Mouse (Mus musculus) limb, embryonic 10.5 days (tissue): ENCODE results near the gene Zfpm1. TPM values are rescaled to one million over a fixed set of nuclear protein-coding genes. Genes with fewer than 3 reads are reported as not detected.
A peak's percentile ranks its signal among the peaks of the same experiment; 100 is the strongest.

Source experiments
- DNase-seq: peaks from one replicate; pipeline ENCODE4 v3.0.0-alpha.2; 2017; ENCODE audit warnings: low spot score
- H3K27ac ChIP-seq: fragments of 300-500 bp; sonication (generic); 2 replicates; pipeline ENCODE4 v1.5.1; 2016; ENCODE audit warnings: mild to moderate bottlenecking
- H3K27me3 ChIP-seq: fragments of 300-500 bp; sonication (generic); 2 replicates; pipeline ENCODE4 v1.6.1; 2016; ENCODE audit warnings: low read depth, mild to moderate bottlenecking; ENCODE audit not compliant: poor library complexity, severe bottlenecking
- H3K36me3 ChIP-seq: fragments of 300-500 bp; sonication (generic); 2 replicates; pipeline ENCODE4 v1.6.1; 2016; ENCODE audit warnings: mild to moderate bottlenecking, moderate library complexity
- H3K4me1 ChIP-seq: fragments of 300-500 bp; sonication (generic); 2 replicates; pipeline ENCODE4 v1.6.1; 2016
- H3K4me3 ChIP-seq: fragments of 300-500 bp; sonication (generic); 2 replicates; pipeline ENCODE4 v1.5.1; 2016; ENCODE audit warnings: mild to moderate bottlenecking, moderate library complexity
- H3K9me3 ChIP-seq: fragments of 300-500 bp; sonication (generic); replicated peaks from 2 replicates; pipeline ENCODE4 v1.6.1; 2016; ENCODE audit warnings: mild to moderate bottlenecking
- WGBS: fragments of 180-500 bp; shearing (Covaris S2); methylation state at CpG from one replicate; pipeline ENCODE4 v1.1.7; 2016; 5-methylcytosine and 5-hydroxymethylcytosine counted together
- polyA plus RNA-seq: library from polyadenylated mRNA; unstranded; fragments of >200 nt; fragmentation: Nextera tagmentation; extraction: Ambion mirVana; gene quantifications from 2 replicates; pipeline ENCODE4 v1.2.1, GENCODE M21; 2016

The Zfpm1 gene
- polyA plus RNA-seq = 1.3 and 1.5 TPM in 2 replicates

- Histone ChIP-seq H3K27me3 (peaks cover 50% of the 10 kb centered on the region), H3K4me3 (peak within 1 kb of the TSS; percentile 70), H3K36me3 (no peaks in the 10 kb centered on the region), H3K27ac (peak within 1 kb of the TSS; percentile 90), H3K4me1 (peaks cover 69% of the 10 kb centered on the region), H3K9me3 (no peaks in the 10 kb centered on the region)
- 8% methylated on average over 60 of the region's 60 CpGs for WGBS
- no peak for DNase-seq
Measured at GRCm38 (mm10) chr8:122282035-122282358, at the start of gene Zfpm1. Gene Zfpm1, plus strand, starts transcription at chr8:122282141.

GRCm38 (mm10) chr8:122234055-122234454 is 47.9 kb upstream of the Zfpm1 start:
- Histone ChIP-seq H3K27ac (no peak overlapping the region), H3K9me3 (no peaks in the 10 kb centered on the region), H3K36me3 (no peaks in the 10 kb centered on the region), H3K4me1 (peaks cover 26% of the 10 kb centered on the region), H3K4me3 (no peak overlapping the region), H3K27me3 (peaks cover 54% of the 10 kb centered on the region)
- peak; percentile 53 for DNase-seq
- WGBS = 45% methylated on average over 11 of the region's 11 CpGs

- Histone ChIP-seq H3K4me3 (no peak overlapping the region), H3K36me3 (no peaks in the 10 kb centered on the region), H3K4me1 (peaks cover 10% of the 10 kb centered on the region; the same call in 1 of the 2 replicates), H3K9me3 (no peaks in the 10 kb centered on the region), H3K27ac (no peak overlapping the region), H3K27me3 (peaks cover 29% of the 10 kb centered on the region)
- WGBS = 91% methylated on average over 3 of the region's 3 CpGs
- DNase-seq = no peak
Measured at GRCm38 (mm10) chr8:122236521-122236920, 45.4 kb upstream of the Zfpm1 start.

- no peak overlapping the region for H3K27ac ChIP-seq
- DNase-seq = no peak
- no peaks in the 10 kb centered on the region for H3K36me3 ChIP-seq
- H3K27me3 ChIP-seq = peaks cover 12% of the 10 kb centered on the region
- no peak overlapping the region for H3K4me3 ChIP-seq
- H3K4me1 ChIP-seq = peaks cover 10% of the 10 kb centered on the region; the same call in 1 of the 2 replicates
- WGBS = 82% methylated on average over 11 of the region's 11 CpGs
- no peaks in the 10 kb centered on the region for H3K9me3 ChIP-seq
Measured at GRCm38 (mm10) chr8:122238225-122238624, 43.7 kb upstream of the Zfpm1 start.

- no peak for DNase-seq
- H3K27me3 ChIP-seq = 0 out of 2 replicates have a peak, but pooled peaks cover 7% of the 10 kb centered on the region
- no peak overlapping the region for H3K27ac ChIP-seq
- no peaks in the 10 kb centered on the region for H3K9me3 ChIP-seq
- H3K4me1 ChIP-seq = peaks cover 8% of the 10 kb centered on the region; the same call in 1 of the 2 replicates
- no peaks in the 10 kb centered on the region for H3K36me3 ChIP-seq
- H3K4me3 ChIP-seq = no peak overlapping the region
- WGBS = 68% methylated on average over 8 of the region's 8 CpGs
Measured at GRCm38 (mm10) chr8:122238731-122239130, 43.2 kb upstream of the Zfpm1 start.

GRCm38 (mm10) chr8:122240241-122241026 is 41.5 kb upstream of the Zfpm1 start:
- Histone ChIP-seq H3K4me1 (peaks cover 3% of the 10 kb centered on the region), H3K27ac (no peak overlapping the region), H3K4me3 (no peak overlapping the region), H3K27me3 (no peaks in the 10 kb centered on the region), H3K36me3 (no peaks in the 10 kb centered on the region), H3K9me3 (no peaks in the 10 kb centered on the region)
- DNase-seq = no peak
- 88% methylated on average over 16 of the region's 16 CpGs for WGBS

- peaks cover 29% of the 10 kb centered on the region for H3K4me1 ChIP-seq
- 77% methylated on average over 4 of the region's 4 CpGs for WGBS
Measured at GRCm38 (mm10) chr8:122243310-122243709, 38.6 kb upstream of the Zfpm1 start.

GRCm38 (mm10) chr8:122245161-122245560 is 36.8 kb upstream of the Zfpm1 start:
- no peak overlapping the region for H3K4me3 ChIP-seq
- DNase-seq = no peak
- no peaks in the 10 kb centered on the region for H3K36me3 ChIP-seq
- no peaks in the 10 kb centered on the region for H3K9me3 ChIP-seq
- peaks cover 29% of the 10 kb centered on the region for H3K4me1 ChIP-seq
- WGBS = 87% methylated on average over 6 of the region's 6 CpGs
- peak overlapping the region; percentile 82; the same call in 1 of the 2 replicates for H3K27ac ChIP-seq
- no peaks in the 10 kb centered on the region for H3K27me3 ChIP-seq

More at GRCm38 (mm10) chr8:122243310-122243709, 38.6 kb upstream of the Zfpm1 start:
- Histone ChIP-seq H3K36me3 (no peaks in the 10 kb centered on the region), H3K4me3 (no peak overlapping the region), H3K27ac (peak overlapping the region; percentile 15; the same call in 1 of the 2 replicates), H3K9me3 (no peaks in the 10 kb centered on the region), H3K27me3 (no peaks in the 10 kb centered on the region)
- DNase-seq = no peak

- DNase-seq = peak; percentile 66
- 0 out of 2 replicates have a peak overlapping the region, but pooled peaks have one; percentile 18 for H3K4me3 ChIP-seq
- no peaks in the 10 kb centered on the region for H3K9me3 ChIP-seq
- 39% methylated on average over 12 of the region's 12 CpGs for WGBS
- no peaks in the 10 kb centered on the region for H3K36me3 ChIP-seq
- H3K4me1 ChIP-seq = peaks cover 29% of the 10 kb centered on the region
- H3K27me3 ChIP-seq = no peaks in the 10 kb centered on the region
- H3K27ac ChIP-seq = peak overlapping the region; percentile 82
Measured at GRCm38 (mm10) chr8:122246257-122247211, 35.4 kb upstream of the Zfpm1 start.

- peaks cover 23% of the 10 kb centered on the region for H3K4me1 ChIP-seq
- no peak for DNase-seq
- 93% methylated on average over 1 of the region's 1 CpGs for WGBS
- H3K4me3 ChIP-seq = no peak overlapping the region
- H3K27ac ChIP-seq = no peak overlapping the region
- no peaks in the 10 kb centered on the region for H3K9me3 ChIP-seq
- H3K36me3 ChIP-seq = no peaks in the 10 kb centered on the region
- peaks cover 20% of the 10 kb centered on the region for H3K27me3 ChIP-seq
Measured at GRCm38 (mm10) chr8:122251739-122252138, 30.2 kb upstream of the Zfpm1 start.

- 0 out of 2 replicates have a peak overlapping the region, but pooled peaks have one; percentile 31 for H3K27ac ChIP-seq
- no peaks in the 10 kb centered on the region for H3K9me3 ChIP-seq
- DNase-seq = no peak
- H3K4me3 ChIP-seq = no peak overlapping the region
- no peaks in the 10 kb centered on the region for H3K36me3 ChIP-seq
- H3K4me1 ChIP-seq = peaks cover 17% of the 10 kb centered on the region
- peaks cover 22% of the 10 kb centered on the region for H3K27me3 ChIP-seq
- WGBS = 53% methylated on average over 5 of the region's 5 CpGs
Measured at GRCm38 (mm10) chr8:122252366-122252765, 29.6 kb upstream of the Zfpm1 start.

GRCm38 (mm10) chr8:122259351-122259750 is 22.6 kb upstream of the Zfpm1 start:
- no peaks in the 10 kb centered on the region for H3K36me3 ChIP-seq
- H3K27ac ChIP-seq = no peak overlapping the region
- no peak overlapping the region for H3K4me3 ChIP-seq
- 52% methylated on average over 2 of the region's 2 CpGs for WGBS
- DNase-seq = peak; percentile 86
- no peaks in the 10 kb centered on the region for H3K9me3 ChIP-seq
- H3K27me3 ChIP-seq = peaks cover 61% of the 10 kb centered on the region
- peaks cover 15% of the 10 kb centered on the region; the same call in 1 of the 2 replicates for H3K4me1 ChIP-seq
